Mouse (Mus musculus) hindbrain, embryonic 12.5 days (tissue): ENCODE data around the gene Keap1. TPM values are rescaled to one million over a fixed set of nuclear protein-coding genes. Genes with fewer than 3 reads are reported as not detected.
A peak's percentile ranks its signal among the peaks of the same experiment; 100 is the strongest.

ENCODE experiments used
- ATAC-seq: fragments of 200-750 bp; cut with Nextera tagmentation; 2 replicates; pipeline ENCODE4 v1.8.0; 2017; ENCODE audit warnings: moderate TSS enrichment; ENCODE audit not compliant: low FRiP score
- H3K27ac ChIP-seq: fragments of 300-500 bp; sonication (generic); 2 replicates; pipeline ENCODE4 v1.5.1; 2016; ENCODE audit warnings: mild to moderate bottlenecking
- H3K27me3 ChIP-seq: fragments of 300-500 bp; sonication (generic); 2 replicates; pipeline ENCODE4 v1.6.1; 2016; ENCODE audit warnings: mild to moderate bottlenecking
- H3K36me3 ChIP-seq: fragments of 300-500 bp; sonication (generic); 2 replicates; pipeline ENCODE4 v1.6.1; 2016; ENCODE audit warnings: mild to moderate bottlenecking
- H3K4me1 ChIP-seq: fragments of 300-500 bp; sonication (generic); 2 replicates; pipeline ENCODE4 v1.6.1; 2016
- H3K4me2 ChIP-seq: fragments of 300-500 bp; sonication (generic); replicated peaks from 2 replicates; pipeline ENCODE4 v1.6.1; 2016; ENCODE audit warnings: mild to moderate bottlenecking
- H3K4me3 ChIP-seq: fragments of 300-500 bp; sonication (generic); 2 replicates; pipeline ENCODE4 v1.5.1; 2016; ENCODE audit warnings: mild to moderate bottlenecking
- H3K9ac ChIP-seq: fragments of 300-500 bp; sonication (generic); 2 replicates; pipeline ENCODE4 v1.6.1; 2016; ENCODE audit warnings: mild to moderate bottlenecking, moderate library complexity
- H3K9me3 ChIP-seq: fragments of 300-500 bp; sonication (generic); replicated peaks from 2 replicates; pipeline ENCODE4 v1.6.1; 2016; ENCODE audit warnings: mild to moderate bottlenecking
- WGBS: fragments of 180-500 bp; shearing (Covaris S2); methylation state at CpG from one replicate; pipeline ENCODE4 v1.1.7; 2016; 5-methylcytosine and 5-hydroxymethylcytosine counted together
- polyA plus RNA-seq: library from polyadenylated mRNA; unstranded; fragments of >200 nt; fragmentation: Nextera tagmentation; extraction: Ambion mirVana; gene quantifications from 2 replicates; pipeline ENCODE4 v1.2.1, GENCODE M21; 2016

Keap1 gene
- polyA plus RNA-seq, 1 experiment from 2014 or later: 54.8 TPM

DNA sequence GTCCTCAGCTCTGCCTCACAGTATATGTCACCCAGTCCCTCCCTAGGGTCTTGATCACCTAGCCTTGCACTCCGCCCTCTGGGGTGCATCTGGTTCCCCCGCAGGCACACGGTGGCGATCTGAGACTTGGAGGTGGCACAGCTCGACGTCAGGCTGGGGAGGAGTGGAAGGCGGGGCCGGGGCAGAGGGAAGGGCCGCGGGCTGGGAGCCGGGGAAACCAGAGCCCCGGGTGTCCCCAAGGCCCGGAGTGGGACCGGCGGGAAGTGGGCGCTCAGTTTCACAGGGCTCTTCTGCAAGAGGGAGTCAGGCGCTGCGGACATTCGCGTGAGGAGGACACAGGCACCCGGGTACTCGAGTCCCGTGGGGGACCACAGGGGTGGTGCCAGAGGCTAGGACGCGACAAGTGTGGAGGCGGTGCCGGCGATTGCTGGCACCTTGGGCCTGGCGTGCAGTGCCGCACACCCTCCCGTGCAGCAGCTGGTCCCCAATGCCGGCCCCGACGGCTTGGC is 55.2 kb downstream of the Keap1 start:
- Histone ChIP-seq H3K9me3 (no peaks in the 10 kb centered on the region), H3K27me3 (peaks cover 53% of the 10 kb centered on the region), H3K4me1 (peaks cover 8% of the 10 kb centered on the region; the same call in 1 of the 2 replicates), H3K27ac (no peak overlapping the region), H3K9ac (peak overlapping the region; percentile 29; the same call in 1 of the 2 replicates), H3K36me3 (no peaks in the 10 kb centered on the region), H3K4me3 (peak overlapping the region; percentile 22), H3K4me2 (peak overlapping the region; percentile 46)
- WGBS: 9% methylated on average over 32 of the region's 34 CpGs
- no peak for ATAC-seq

DNA sequence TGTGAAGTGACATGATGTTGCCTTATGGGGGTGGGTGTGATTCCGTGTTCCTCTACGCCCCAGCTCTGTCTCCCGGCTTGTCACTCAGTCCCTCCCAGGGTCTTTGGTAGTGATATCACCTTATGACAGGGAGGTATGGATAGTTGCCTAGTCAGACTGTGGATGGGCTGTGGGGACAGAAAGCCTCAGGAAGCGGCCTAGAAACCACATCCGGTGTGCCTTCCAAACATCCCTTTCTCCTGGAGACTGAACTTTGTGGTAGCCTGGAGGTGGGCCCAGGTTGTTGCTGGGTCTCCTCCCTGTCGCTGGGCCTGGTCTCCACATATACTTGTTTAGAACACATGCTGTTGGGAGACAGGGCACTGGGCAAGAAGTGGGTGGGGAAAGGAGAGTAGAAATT is 55.7 kb downstream of the Keap1 start:
- no peak for ATAC-seq
- Histone ChIP-seq H3K4me2 (no peak overlapping the region), H3K36me3 (no peaks in the 10 kb centered on the region), H3K9me3 (no peaks in the 10 kb centered on the region), H3K4me3 (no peak overlapping the region), H3K27me3 (peaks cover 53% of the 10 kb centered on the region), H3K27ac (no peak overlapping the region), H3K9ac (no peak overlapping the region), H3K4me1 (peaks cover 8% of the 10 kb centered on the region; the same call in 1 of the 2 replicates)
- 76% methylated on average over 6 of the region's 6 CpGs for WGBS

DNA sequence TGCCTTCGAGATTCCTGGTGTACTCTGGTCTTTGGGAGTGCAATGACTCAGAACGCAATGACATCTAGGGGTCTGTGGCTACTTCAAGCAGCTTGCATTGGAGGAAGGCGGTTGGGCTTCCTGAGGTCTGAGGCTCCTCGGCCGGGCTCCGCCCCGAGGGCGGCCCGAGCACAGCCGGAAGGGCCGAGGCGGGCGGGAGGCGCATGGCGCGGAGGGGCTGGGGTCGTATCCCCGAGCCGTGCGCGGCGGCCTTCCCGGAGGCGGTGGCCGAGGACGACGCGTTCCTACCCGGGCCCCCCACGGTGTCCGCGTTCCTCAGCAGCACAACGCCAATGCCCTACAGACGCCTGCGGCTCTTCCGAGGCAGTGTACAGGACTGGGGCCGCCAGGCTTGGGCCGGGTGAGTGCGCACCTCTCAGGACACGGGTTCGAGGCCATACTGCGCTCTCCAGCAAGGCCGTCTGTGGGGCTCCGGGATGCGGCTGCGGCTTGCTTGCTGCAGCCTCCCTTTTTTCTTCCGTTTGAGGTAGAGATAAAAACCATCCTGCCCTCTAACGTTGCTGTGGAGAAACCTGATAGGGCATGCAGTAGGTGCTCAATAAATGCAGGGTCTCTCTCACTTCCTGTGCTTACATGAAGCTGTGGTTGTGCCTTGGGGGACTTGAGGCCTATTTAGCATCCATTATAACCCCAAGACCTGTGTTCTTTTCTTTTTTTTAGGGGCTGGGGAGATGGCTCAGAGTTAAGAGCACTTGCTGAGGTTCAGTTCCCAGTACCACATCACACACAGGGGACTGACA is 57.5 kb downstream of the Keap1 start:
- Histone ChIP-seq H3K9ac (no peak overlapping the region), H3K36me3 (no peaks in the 10 kb centered on the region), H3K27me3 (peaks cover 53% of the 10 kb centered on the region), H3K27ac (no peak overlapping the region), H3K4me2 (peak overlapping the region; percentile 38), H3K4me1 (peaks cover 8% of the 10 kb centered on the region; the same call in 1 of the 2 replicates), H3K9me3 (no peaks in the 10 kb centered on the region), H3K4me3 (peak overlapping the region; percentile 18)
- no peak for ATAC-seq
- WGBS: 7% methylated on average over 48 of the region's 48 CpGs

DNA sequence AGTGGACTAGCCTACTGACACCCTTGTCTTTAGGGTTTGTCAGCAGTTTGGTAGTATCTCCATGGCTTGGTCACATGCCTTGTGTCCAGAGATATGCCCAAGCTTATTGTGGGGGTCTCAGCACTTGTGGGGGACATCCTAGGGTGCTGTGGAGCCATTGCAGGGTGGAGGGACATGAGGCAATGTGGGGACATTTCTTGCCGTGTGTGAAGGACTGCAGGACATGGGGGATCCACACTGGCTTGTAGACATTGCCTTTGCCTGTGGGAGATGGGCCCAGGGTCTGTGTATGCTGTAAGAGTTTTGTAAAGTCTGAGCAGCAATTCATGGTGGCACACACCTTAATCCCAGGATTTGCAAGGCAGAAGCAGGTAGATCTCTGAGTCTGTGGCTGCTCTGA is 58.3 kb downstream of the Keap1 start:
- Histone ChIP-seq H3K4me2 (no peak overlapping the region), H3K27me3 (peaks cover 53% of the 10 kb centered on the region), H3K27ac (no peak overlapping the region), H3K36me3 (no peaks in the 10 kb centered on the region), H3K9me3 (no peaks in the 10 kb centered on the region), H3K4me3 (no peak overlapping the region), H3K4me1 (peaks cover 8% of the 10 kb centered on the region; the same call in 1 of the 2 replicates), H3K9ac (no peak overlapping the region)
- 79% methylated on average over 1 of the region's 1 CpGs for WGBS
- no peak for ATAC-seq

DNA sequence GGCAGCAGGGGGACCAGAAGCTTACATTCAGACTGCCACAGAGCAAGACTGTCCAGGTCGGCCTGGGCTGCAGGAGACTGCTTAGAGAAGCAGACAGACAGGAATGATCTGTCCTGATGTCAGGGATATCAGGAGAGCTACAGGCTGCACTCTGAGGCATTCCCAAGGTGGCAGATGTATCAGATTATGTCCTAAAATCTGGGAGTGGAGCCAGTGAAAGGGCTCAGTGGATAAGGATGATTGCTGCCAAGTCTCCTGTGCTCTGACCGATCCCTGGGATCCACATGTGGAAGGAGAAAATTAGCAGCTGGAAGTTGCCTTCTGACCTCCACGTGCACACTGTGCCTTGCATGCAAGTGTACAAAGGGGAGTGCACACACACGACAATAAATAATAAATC is 58.8 kb downstream of the Keap1 start:
- Histone ChIP-seq H3K4me1 (peaks cover 8% of the 10 kb centered on the region; the same call in 1 of the 2 replicates), H3K4me2 (no peak overlapping the region), H3K27me3 (peaks cover 51% of the 10 kb centered on the region), H3K27ac (no peak overlapping the region), H3K9ac (no peak overlapping the region), H3K4me3 (no peak overlapping the region), H3K36me3 (no peaks in the 10 kb centered on the region), H3K9me3 (no peaks in the 10 kb centered on the region)
- no peak for ATAC-seq
- WGBS: 68% methylated on average over 4 of the region's 4 CpGs

Other genes starting within 250 kb of the Keap1 start
- gene Mrpl4, start 236.6 kb downstream of the Keap1 start, polyA plus RNA-seq: 103 and 106 TPM in 2 replicates
- gene Icam1, start 223.4 kb downstream of the Keap1 start, polyA plus RNA-seq: 5.2 and 5.5 TPM in 2 replicates
- 1.7 and 2.1 TPM in 2 replicates for gene Icam4, start 210.0 kb downstream of the Keap1 start, polyA plus RNA-seq
- gene Icam5, start 207.3 kb downstream of the Keap1 start, polyA plus RNA-seq: 0.13 and 0.23 TPM in 2 replicates
- 2.4 TPM in 1 of 2 replicates, not detected in the other for gene Zglp1, start 172.3 kb downstream of the Keap1 start, polyA plus RNA-seq
- gene Gm49373, start 166.3 kb downstream of the Keap1 start, polyA plus RNA-seq: 1.3 TPM in 2 replicates
- 46.4 and 48.4 TPM in 2 replicates for gene Fdx1l, start 165.7 kb downstream of the Keap1 start, polyA plus RNA-seq
- 1.6 and 2.5 TPM in 2 replicates for gene Gm38431, start 147.4 kb downstream of the Keap1 start, polyA plus RNA-seq
- 58.8 and 66.9 TPM in 2 replicates for gene Raver1, start 147.4 kb downstream of the Keap1 start, polyA plus RNA-seq
- 16.3 and 18.1 TPM in 2 replicates for gene Tyk2, start 108.1 kb downstream of the Keap1 start, polyA plus RNA-seq
- 271 and 274 TPM in 2 replicates for gene Cdc37, start 89.4 kb downstream of the Keap1 start, polyA plus RNA-seq
- 11.4 and 11.7 TPM in 2 replicates for gene Pde4a, start 73.6 kb downstream of the Keap1 start, polyA plus RNA-seq
- 1.5 and 1.9 TPM in 2 replicates for gene S1pr5, start 9.1 kb upstream of the Keap1 start, polyA plus RNA-seq
- 43.4 and 46.8 TPM in 2 replicates for gene Atg4d, start 25.9 kb upstream of the Keap1 start, polyA plus RNA-seq
- gene Kri1, start 48.6 kb upstream of the Keap1 start, polyA plus RNA-seq: 18.1 and 23.6 TPM in 2 replicates
- 72.0 and 72.7 TPM in 2 replicates for gene Cdkn2d, start 52.0 kb upstream of the Keap1 start, polyA plus RNA-seq
- gene Ap1m2, start 73.0 kb upstream of the Keap1 start, polyA plus RNA-seq: 3.2 and 7.6 TPM in 2 replicates
- 86.8 and 93.2 TPM in 2 replicates for gene Slc44a2, start 81.3 kb upstream of the Keap1 start, polyA plus RNA-seq
- gene Ilf3, start 128.5 kb upstream of the Keap1 start, polyA plus RNA-seq: 283 and 294 TPM in 2 replicates
- gene Qtrt1, start 172.5 kb upstream of the Keap1 start, polyA plus RNA-seq: 42.1 and 47.8 TPM in 2 replicates
- 81.0 and 83.9 TPM in 2 replicates for gene Dnm2, start 185.5 kb upstream of the Keap1 start, polyA plus RNA-seq